Mouse (Mus musculus) kidney, adult 11 months (tissue): ENCODE data around the gene Zgrf1.

ENCODE experiments used
- DNase-seq: peaks from one replicate; pipeline ENCODE4 v3.0.0; 2022

The Zgrf1 gene

GRCm38 (mm10) chr3:127640762-127641700, 87.7 kb downstream of the Zgrf1 start:
- DNase-seq: no peak

- DNase-seq: no peak
Observed at GRCm38 (mm10) chr3:127642211-127642610, 88.9 kb downstream of the Zgrf1 start.

GRCm38 (mm10) chr3:127646156-127646825, 93.0 kb downstream of the Zgrf1 start:
- no peak for DNase-seq

- DNase-seq: no peak
Observed at GRCm38 (mm10) chr3:127651742-127652653, 98.7 kb downstream of the Zgrf1 start.

- DNase-seq: no peak
Observed at GRCm38 (mm10) chr3:127660712-127661111, 107.4 kb downstream of the Zgrf1 start.

- no peak for DNase-seq
Observed at GRCm38 (mm10) chr3:127661646-127662531, 108.6 kb downstream of the Zgrf1 start.
